Mouse (Mus musculus): ENCODE measurements around the gene Srd5a3.
A peak's percentile ranks its signal among the peaks of the same experiment; 100 is the strongest.

Srd5a3 gene

DNA sequence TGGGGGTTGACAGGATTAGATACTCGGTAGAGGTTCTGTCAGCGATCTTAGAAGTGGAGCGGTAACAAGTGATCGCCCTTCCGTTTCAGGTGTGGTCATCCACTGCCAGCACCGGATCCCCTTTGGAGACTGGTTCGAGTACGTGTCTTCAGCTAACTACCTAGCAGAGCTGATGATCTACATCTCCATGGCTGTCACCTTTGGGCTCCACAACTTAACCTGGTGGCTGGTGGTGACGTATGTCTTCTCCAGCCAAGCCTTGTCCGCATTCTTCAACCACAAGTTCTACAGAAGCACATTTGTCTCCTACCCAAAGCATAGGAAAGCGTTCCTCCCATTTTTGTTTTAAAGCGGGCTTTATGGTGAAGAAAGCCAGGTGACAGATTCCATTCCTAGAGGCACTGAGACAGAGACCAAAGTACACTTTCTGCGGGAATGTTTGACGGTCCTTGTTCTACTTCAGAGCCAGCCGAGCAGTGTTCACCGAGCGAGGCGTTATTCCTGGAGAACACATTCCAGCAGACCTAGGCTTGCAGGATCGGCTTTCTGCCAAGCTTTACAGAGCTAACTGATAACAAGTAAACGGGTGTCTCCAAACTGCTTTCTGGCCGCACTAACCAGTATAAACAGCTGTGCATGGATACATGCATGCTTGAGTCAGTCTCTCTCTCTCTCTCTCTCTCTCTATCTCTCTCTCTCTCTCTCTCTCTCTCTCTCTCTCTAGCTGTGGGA lies 14.5 kb downstream of the Srd5a3 start:
- no peak for DNase-seq

DNA sequence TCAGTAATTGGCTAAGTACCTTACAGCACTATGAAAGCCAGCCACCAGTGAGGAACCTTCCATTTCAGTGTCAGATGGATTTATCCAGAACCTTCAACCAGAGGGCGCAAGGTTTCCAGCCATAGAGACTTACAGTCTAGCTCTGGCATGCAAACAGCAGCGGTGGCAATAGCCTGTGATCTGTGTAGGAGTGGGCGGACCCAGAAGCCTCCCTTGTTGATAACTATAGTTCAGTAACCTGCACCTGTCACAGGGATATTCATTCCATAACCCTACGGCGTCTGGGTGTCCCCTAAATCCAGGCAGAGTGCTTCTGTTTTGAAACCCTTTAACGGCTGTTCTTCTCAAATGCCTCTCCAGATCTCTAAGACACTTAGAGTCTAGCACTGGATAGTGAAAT lies 19.5 kb downstream of the Srd5a3 start:
- no peak for DNase-seq

GRCm38 (mm10) chr5:76160086-76160485 lies 20.0 kb downstream of the Srd5a3 start:
- DNase-seq: no peak

DNA sequence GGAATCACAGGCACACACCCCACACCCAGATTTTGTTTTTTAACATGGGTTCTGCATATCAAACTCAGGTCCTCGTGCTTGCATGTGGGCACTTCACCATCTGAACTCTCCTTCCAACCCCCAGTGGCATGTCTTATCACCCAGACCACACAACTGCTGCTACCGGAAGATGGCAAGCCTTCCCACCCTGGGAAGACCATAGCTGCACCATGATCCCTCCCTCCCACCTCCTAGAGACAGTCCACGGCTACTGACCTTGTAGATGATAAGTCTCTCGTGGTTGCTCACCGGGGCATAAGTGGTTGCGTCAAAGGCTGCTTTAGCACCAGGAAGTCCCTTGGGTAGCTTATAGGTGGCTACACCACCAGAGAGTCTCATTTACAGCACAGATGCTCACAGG lies 21.4 kb downstream of the Srd5a3 start:
- no peak for DNase-seq

DNA sequence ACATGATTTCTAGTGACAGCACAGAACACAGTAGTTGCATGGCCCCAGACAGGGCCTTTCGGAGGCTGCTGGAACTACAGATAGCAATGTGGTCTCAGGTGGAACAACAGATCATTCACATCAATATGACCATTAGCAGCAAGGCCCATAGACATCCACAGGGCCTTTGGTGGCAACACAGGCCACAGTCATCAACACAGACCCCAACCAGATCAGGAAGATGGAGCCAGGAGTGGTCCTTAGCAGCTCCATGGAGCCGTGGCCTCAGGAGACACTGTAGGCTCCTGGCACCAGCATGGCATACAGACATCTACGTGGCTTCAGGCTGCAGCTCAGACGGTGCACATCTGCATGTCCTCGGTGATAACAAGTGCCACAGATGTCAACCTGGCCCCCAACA lies 22.9 kb downstream of the Srd5a3 start:
- DNase-seq: no peak

DNA sequence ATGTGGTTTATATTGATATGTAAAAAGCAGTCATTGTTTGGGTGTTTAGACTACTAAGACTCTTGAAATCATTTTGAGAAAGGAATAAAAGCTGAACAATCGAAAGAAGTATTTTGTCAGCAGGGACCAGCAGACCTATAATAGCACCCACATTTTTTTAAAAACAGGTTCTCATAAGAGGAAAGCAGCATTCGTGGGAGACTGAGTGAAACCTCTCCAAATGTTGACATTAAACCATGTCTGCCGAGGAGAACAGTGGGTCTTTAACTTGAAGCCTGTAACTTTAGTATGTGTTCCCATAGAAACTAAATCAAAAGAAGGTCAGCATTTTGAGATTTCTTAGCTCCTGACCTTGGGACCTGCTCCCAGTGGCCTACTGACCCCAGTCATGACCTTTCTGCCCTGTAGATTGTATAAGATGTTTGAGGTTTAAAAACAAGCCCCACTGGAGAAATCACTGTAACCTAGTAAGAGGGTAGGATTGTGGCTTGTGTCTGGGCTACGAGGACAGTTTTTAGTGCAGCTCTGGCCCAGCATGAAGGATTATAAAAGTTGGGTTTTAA lies 23.8 kb downstream of the Srd5a3 start:
- no peak for DNase-seq

GRCm38 (mm10) chr5:76164827-76165226 lies 24.8 kb downstream of the Srd5a3 start:
- no peak for DNase-seq

DNA sequence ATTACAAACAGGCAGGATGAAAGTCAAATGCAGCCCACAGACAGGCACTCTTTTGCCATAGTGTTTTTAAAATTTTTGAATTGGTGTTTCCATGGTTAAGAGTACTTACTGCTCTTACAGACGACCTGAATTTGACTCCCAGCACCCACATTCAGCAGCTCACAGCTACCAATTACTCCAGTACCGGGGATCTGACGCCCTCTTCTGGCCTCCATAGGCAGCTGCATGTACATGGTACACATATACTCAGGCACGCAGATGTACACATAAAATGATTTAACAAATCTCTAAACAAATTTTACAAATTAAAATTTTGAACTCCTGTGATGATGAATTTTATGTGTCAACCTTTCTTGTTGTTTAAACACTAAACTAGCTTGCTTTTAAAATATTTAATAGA lies 30.5 kb downstream of the Srd5a3 start:
- no peak for DNase-seq

DNA sequence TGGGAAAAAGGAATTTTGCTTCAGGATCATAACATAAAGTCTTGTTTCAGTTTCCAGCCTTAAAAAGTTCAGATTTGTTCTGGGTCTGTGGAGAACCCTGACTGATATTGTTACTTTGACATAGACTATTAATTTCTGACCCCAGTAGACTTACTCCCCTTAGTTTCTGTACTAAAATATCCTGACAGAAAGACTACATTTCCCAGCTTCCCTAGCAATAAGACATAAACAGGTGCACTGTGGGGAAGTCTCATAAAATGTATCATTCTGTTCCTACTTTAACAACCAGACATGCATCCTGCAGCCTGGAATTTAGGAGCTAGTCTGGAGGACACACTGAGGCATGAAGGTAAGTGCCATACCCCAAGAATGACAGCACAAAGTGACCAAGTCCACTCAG lies 31.0 kb downstream of the Srd5a3 start:
- DNase-seq: no peak

- DNase-seq: no peak
Measured at GRCm38 (mm10) chr5:76175051-76175450, 35.0 kb downstream of the Srd5a3 start.

DNA sequence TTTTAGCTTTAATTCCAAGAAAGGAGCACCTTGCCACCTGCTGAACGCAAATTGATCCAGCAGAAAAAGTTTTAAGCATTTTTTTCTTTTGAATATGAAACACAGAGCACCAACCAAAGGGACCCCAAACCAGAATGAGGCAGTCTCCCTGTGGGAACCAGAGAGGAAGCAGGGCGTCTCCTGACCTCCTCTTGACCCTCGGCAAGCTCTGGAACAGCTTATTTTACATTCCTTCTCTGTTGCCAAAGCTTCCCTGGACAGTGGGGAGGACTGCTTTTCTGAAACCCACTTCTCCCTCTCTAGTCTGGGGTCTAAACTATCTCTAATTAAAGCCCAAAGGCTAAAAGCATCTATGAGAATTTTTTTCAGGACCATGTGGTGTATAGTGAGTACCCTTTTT lies 36.3 kb downstream of the Srd5a3 start:
- DNase-seq: no peak

GRCm38 (mm10) chr5:76176841-76177240 lies 36.8 kb downstream of the Srd5a3 start:
- DNase-seq: no peak

- no peak for DNase-seq
Measured at GRCm38 (mm10) chr5:76177664-76178063, 37.6 kb downstream of the Srd5a3 start.

DNA sequence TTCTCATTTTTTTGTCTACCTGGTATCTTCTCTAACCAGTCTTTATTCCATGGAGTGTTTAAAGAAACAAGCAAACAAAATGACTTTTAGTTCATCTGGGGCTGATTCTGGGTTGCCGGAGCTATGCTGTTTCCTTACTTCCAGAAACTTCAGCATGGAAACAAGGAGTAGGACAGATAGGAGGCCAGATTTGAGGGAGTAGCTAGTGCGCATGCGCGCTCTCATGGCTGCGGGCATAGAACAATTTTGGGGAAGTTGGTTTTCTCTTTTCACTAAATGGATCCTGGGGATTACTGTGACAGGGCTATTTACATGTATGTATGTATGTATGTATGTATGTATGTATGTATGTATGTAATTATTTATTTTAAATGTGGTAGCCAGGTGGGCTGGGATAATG lies 39.1 kb downstream of the Srd5a3 start:
- no peak for DNase-seq

DNA sequence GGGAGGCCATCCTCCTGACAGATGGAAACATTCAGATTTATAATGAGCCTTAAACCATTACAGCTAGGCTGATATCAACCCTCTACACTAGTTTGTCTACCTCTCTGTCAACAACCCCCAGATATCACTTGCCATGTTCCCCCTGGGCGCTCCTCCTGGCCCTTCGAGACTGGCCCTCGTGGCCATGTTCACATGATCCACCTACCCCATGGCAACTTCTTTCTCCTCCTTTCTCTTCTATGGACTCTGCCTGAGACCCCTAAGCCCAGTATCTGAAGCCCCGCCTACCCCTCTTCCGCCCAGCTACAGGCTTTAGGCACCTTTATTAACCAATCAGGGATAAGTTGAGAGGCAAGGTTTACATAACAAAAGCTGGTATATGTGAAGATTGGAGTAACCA lies 39.7 kb downstream of the Srd5a3 start:
- DNase-seq: no peak

GRCm38 (mm10) chr5:76182326-76182725 lies 42.3 kb downstream of the Srd5a3 start:
- DNase-seq: no peak

- no peak for DNase-seq
Measured at GRCm38 (mm10) chr5:76183043-76183749, 43.1 kb downstream of the Srd5a3 start.

DNA sequence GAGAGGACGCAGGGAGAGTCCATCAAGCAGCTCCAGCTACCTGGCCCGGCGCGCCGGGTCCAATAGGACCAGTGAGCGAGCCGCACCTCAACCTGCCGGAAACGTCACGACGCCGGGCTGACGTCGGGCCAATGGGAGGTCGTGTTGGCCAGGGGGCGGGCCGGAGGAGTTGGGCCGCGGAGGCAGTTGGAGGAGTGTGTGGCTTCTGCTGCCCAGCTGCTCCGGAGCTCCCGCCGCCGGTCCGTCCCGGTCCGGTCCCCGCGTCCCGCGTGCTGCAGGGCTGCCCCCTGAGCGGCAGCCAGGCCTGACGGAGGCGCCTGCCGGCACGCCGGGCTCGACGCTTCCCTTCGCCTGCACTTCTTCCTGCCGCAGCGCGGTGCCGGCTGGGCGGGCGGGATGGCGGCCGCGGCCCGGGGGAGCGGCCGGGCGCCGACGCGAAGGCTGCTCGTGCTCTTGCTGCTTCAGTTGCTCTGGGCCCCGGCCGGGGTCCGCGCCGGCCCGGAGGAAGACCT lies 43.7 kb downstream of the Srd5a3 start, which contains the start of gene Tmem165:
Gene Tmem165, plus strand, starts transcription at position 131 of the 512 bp plus-strand sequence.
- DNase-seq: peak; percentile 89 to 91

- peak; percentile 72 to 80 for DNase-seq
Measured at GRCm38 (mm10) chr5:76184286-76185080, 44.4 kb downstream of the Srd5a3 start.

DNA sequence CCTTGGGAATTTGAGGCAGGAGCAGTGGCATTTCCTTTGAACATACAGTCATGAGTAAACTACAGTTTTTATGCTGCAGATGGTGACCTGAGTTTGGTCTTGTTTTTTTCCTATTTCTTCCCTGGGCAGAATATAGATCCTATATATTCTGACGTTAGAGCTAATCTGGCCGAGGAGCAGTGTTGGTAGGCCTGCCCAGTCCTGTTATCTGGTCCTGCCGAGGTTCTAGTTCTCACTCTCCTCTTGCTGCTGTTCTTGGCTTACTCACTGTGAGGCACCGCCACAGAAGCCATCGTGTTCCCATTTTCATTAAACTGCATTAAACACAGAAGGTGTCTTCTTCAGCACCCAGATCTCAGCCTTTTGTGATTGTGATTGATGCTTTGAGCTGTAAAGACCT lies 47.8 kb downstream of the Srd5a3 start:
- DNase-seq: no peak

DNA sequence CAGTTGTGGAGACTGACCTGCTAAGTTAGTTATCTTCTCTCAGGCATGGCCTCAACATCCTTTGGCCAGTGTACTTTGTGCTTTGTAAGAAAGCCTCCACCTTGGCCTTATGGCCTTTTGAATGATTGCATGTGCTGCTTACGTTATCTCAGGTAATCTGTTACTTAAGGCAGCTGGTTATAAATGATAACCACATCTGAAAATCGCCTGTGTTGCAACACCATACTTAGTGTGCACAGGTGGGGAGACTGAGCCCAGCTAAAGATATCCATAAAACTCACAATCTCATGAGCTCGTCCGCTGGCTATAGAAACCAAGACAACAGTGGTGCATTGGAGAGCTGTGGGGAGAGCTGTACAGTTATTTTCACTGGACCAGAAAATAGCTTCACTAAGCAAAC lies 50.5 kb downstream of the Srd5a3 start:
- DNase-seq: no peak

DNA sequence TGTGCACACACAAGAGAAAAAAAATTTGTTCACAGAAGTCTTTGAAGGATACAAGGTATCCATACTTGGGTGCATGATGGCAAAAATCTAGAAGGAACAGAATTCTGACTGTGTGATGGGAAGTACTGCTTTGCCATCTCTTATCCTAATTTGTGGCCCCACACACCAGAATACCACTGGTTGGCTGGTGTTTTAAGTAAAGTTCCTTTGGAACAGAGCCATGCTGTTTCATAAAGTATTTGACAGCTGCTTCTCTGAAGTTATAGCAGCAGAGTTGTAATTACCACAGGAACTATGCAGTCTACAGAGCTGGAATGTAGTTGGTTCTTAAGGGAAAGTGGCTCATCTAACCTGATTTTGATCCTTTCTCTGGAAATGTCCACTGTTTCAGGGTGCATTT lies 53.0 kb downstream of the Srd5a3 start:
- DNase-seq: no peak

- DNase-seq: no peak
Measured at GRCm38 (mm10) chr5:76194377-76194945, 54.4 kb downstream of the Srd5a3 start.
